Mouse (Mus musculus): Measurements from ENCODE around the gene Cachd1. TPM values are rescaled to one million over a fixed set of nuclear protein-coding genes. Genes with fewer than 3 reads are reported as not detected.

Cachd1 gene
- polyA plus RNA-seq, 1 experiment, result 7.9 TPM

- no peak overlapping the region for H3K4me3 ChIP-seq (replicated peaks)
- H3K27me3 ChIP-seq (ENCODE audit: control insufficient read depth), result peaks cover 46% of the 10 kb centered on the region
Observed at GRCm38 (mm10) chr4:100780911-100781310, 4.4 kb downstream of the Cachd1 start.

DNA sequence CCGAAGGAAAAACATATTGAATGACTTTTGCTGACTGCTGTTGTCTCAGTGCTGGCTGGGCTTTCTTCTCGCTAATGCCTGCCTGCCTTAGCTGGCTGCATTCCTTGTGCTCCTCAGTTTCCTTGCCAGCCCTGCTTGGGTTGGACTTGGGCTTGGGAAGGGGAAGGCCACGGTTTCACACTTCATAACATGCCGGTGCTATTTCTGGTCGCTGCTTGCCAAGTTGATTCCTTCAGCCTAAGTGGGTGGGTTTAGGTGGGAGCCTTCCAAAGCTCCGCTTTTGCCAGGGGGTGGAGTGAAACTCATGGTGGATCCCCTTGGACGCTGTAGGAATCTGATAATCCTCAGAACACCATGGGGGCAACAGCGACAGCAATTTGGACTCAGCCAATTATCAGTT, 5.9 kb downstream of the Cachd1 start:
- H3K4me3 ChIP-seq (replicated peaks), result no peak overlapping the region
- peaks cover 32% of the 10 kb centered on the region for H3K27me3 ChIP-seq (ENCODE audit: control insufficient read depth)
- no peaks in the 10 kb centered on the region; the same call in 1 of the 2 replicates for H3K9me3 ChIP-seq (ENCODE audit: control insufficient read depth, low read length)
- H3K36me3 ChIP-seq (ENCODE audit: control insufficient read depth), result no peaks in the 10 kb centered on the region
- no peaks in the 10 kb centered on the region for H3K4me1 ChIP-seq (ENCODE audit: control insufficient read depth)
- no peak for TF ChIP-seq GATA1 (IDR thresholded peaks at IDR 0.05; ENCODE audit: low read length)
- TF ChIP-seq TAL1 (IDR thresholded peaks at IDR 0.05; ENCODE audit: low read length), result no peak

More at GRCm38 (mm10) chr4:100780911-100781310, 4.4 kb downstream of the Cachd1 start:
- Histone ChIP-seq H3K9me3 (ENCODE audit: control insufficient read depth, low read length) (peaks cover 2% of the 10 kb centered on the region; the same call in 1 of the 2 replicates), H3K4me1 (ENCODE audit: control insufficient read depth) (no peaks in the 10 kb centered on the region), H3K36me3 (ENCODE audit: control insufficient read depth) (no peaks in the 10 kb centered on the region)
- TF ChIP-seq GATA1 (IDR thresholded peaks at IDR 0.05; ENCODE audit: low read length) (no peak), TAL1 (IDR thresholded peaks at IDR 0.05; ENCODE audit: low read length) (no peak)

DNA sequence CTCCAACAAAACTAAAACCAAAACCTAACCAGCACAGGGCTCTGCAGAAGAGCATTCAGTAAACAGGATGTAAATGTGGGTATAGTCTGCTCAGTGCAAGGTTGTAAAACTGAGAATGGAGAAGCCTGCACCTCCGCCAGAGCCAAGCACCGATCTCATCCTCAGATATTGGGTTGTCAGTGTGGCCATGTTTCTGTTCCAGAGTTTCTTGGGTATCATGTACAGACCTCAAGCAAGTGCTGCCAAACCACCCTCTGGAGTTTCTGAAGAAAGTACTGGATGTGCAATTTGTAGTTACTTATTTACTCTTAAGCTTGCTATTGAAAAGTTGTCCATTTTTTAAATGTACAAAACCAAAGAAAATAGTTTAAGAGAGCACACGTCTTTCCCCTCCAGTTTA, 6.4 kb downstream of the Cachd1 start:
- peaks cover 26% of the 10 kb centered on the region for H3K27me3 ChIP-seq (ENCODE audit: control insufficient read depth)
- no peak for TF ChIP-seq GATA1 (IDR thresholded peaks at IDR 0.05; ENCODE audit: low read length)
- TF ChIP-seq TAL1 (IDR thresholded peaks at IDR 0.05; ENCODE audit: low read length), result no peak
- H3K36me3 ChIP-seq (ENCODE audit: control insufficient read depth), result no peaks in the 10 kb centered on the region
- no peaks in the 10 kb centered on the region for H3K9me3 ChIP-seq (ENCODE audit: control insufficient read depth, low read length)
- H3K4me1 ChIP-seq (ENCODE audit: control insufficient read depth), result no peaks in the 10 kb centered on the region
- no peak overlapping the region for H3K4me3 ChIP-seq (replicated peaks)

- no peaks in the 10 kb centered on the region for H3K27me3 ChIP-seq (ENCODE audit: control insufficient read depth)
Observed at GRCm38 (mm10) chr4:100787201-100787600, 10.7 kb downstream of the Cachd1 start.

DNA sequence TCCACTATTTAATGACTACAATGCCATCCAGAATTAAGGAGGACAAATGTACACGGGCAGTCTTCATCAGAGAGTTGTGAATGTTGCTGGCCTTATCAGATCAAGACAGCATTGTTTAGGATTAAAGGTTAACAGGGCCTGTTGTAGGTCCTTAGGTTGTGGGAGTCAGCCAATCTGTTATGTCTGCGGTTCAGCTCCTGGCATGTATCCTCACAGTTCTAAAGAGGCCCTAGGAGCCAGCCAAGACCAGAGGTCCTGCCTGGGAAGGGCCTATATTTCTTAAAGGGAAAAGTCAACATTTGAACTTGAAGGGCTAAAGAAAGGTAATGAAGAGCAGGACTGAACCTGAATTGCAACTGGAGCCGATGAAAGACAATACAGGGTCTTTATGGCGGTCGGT, 13.7 kb downstream of the Cachd1 start:
- Histone ChIP-seq H3K9me3 (ENCODE audit: control insufficient read depth, low read length) (no peaks in the 10 kb centered on the region), H3K4me1 (ENCODE audit: control insufficient read depth) (no peaks in the 10 kb centered on the region), H3K36me3 (ENCODE audit: control insufficient read depth) (no peaks in the 10 kb centered on the region), H3K4me3 (replicated peaks) (no peak overlapping the region), H3K27me3 (ENCODE audit: control insufficient read depth) (no peaks in the 10 kb centered on the region)
- no peak for TF ChIP-seq GATA1 (IDR thresholded peaks at IDR 0.05; ENCODE audit: low read length)
- TF ChIP-seq TAL1 (IDR thresholded peaks at IDR 0.05; ENCODE audit: low read length), result no peak

More at GRCm38 (mm10) chr4:100787201-100787600, 10.7 kb downstream of the Cachd1 start:
- Histone ChIP-seq H3K9me3 (ENCODE audit: control insufficient read depth, low read length) (no peaks in the 10 kb centered on the region), H3K4me3 (replicated peaks) (no peak overlapping the region), H3K36me3 (ENCODE audit: control insufficient read depth) (no peaks in the 10 kb centered on the region), H3K4me1 (ENCODE audit: control insufficient read depth) (no peaks in the 10 kb centered on the region)
- no peak for TF ChIP-seq TAL1 (IDR thresholded peaks at IDR 0.05; ENCODE audit: low read length)
- TF ChIP-seq GATA1 (IDR thresholded peaks at IDR 0.05; ENCODE audit: low read length), result no peak

GRCm38 (mm10) chr4:100793147-100793546, 16.7 kb downstream of the Cachd1 start:
- Histone ChIP-seq H3K36me3 (ENCODE audit: control insufficient read depth) (no peaks in the 10 kb centered on the region), H3K27me3 (ENCODE audit: control insufficient read depth) (no peaks in the 10 kb centered on the region), H3K4me3 (replicated peaks) (no peak overlapping the region), H3K9me3 (ENCODE audit: control insufficient read depth, low read length) (no peaks in the 10 kb centered on the region), H3K4me1 (ENCODE audit: control insufficient read depth) (no peaks in the 10 kb centered on the region)
- TF ChIP-seq TAL1 (IDR thresholded peaks at IDR 0.05; ENCODE audit: low read length) (no peak), GATA1 (IDR thresholded peaks at IDR 0.05; ENCODE audit: low read length) (no peak)

GRCm38 (mm10) chr4:100795523-100795922, 19.0 kb downstream of the Cachd1 start:
- no peaks in the 10 kb centered on the region for H3K4me1 ChIP-seq (ENCODE audit: control insufficient read depth)
- no peaks in the 10 kb centered on the region for H3K36me3 ChIP-seq (ENCODE audit: control insufficient read depth)
- TF ChIP-seq GATA1 (IDR thresholded peaks at IDR 0.05; ENCODE audit: low read length), result no peak
- TF ChIP-seq TAL1 (IDR thresholded peaks at IDR 0.05; ENCODE audit: low read length), result no peak
- H3K27me3 ChIP-seq (ENCODE audit: control insufficient read depth), result no peaks in the 10 kb centered on the region
- H3K4me3 ChIP-seq (replicated peaks), result no peak overlapping the region
- no peaks in the 10 kb centered on the region for H3K9me3 ChIP-seq (ENCODE audit: control insufficient read depth, low read length)

DNA sequence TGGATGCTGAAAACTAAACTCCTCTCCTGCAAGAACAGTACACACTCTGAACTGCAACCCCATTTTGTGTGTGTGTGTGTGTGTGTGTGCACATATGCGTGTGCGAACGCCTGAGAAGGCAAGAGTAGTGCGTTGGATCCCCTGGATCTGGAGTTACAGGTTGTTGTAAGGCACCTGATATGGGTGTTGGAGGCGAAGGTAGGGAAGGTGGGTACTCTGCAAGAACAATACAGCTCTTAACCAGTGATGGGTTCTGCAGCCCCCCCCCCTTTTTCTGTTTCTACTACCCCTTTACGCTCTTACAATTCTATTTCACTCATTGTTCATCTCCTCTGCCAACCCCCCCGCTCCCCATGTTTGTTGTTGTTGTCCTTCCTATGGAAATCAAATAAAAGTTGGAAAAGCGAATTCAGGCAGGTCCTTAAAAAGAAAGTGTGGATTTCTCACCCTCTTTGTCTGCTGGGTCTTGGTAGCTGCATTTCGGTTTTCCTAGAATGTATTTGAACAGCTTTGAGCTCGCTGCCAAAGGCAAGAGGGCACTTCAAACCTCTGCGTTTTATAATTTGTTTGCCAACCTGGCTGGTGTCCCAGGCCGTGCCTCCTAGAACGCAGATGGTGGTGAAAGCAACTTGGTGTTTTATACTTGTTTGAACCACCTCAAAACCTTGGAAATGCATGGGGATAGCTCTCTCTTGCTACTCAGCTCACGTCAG, 24.4 kb downstream of the Cachd1 start:
- Histone ChIP-seq H3K27me3 (ENCODE audit: control insufficient read depth) (no peaks in the 10 kb centered on the region), H3K9me3 (ENCODE audit: control insufficient read depth, low read length) (no peaks in the 10 kb centered on the region), H3K4me3 (replicated peaks) (no peak overlapping the region), H3K36me3 (ENCODE audit: control insufficient read depth) (no peaks in the 10 kb centered on the region), H3K4me1 (ENCODE audit: control insufficient read depth) (no peaks in the 10 kb centered on the region)
- no peak for TF ChIP-seq GATA1 (IDR thresholded peaks at IDR 0.05; ENCODE audit: low read length)
- no peak for TF ChIP-seq TAL1 (IDR thresholded peaks at IDR 0.05; ENCODE audit: low read length)

DNA sequence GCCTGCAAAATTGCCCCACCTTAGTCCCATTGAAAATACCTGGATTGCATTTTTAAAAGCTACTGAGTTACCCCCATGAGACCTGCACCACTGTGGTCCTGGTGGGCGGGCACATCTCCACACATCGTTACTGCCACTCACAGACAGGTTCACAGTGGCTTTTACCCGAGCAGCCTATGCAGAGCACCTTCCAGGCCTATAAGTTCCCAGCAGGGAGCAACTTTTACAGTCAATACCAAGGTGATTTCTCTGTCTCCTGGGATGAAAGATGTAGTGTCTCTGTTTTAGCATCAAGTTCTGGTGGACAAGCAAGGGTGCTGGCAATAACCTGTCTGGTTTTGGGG, 24.9 kb downstream of the Cachd1 start:
- TF ChIP-seq GATA1 (IDR thresholded peaks at IDR 0.05; ENCODE audit: low read length) (no peak), TAL1 (IDR thresholded peaks at IDR 0.05; ENCODE audit: low read length) (no peak)
- Histone ChIP-seq H3K9me3 (ENCODE audit: control insufficient read depth, low read length) (no peaks in the 10 kb centered on the region), H3K27me3 (ENCODE audit: control insufficient read depth) (no peaks in the 10 kb centered on the region)

More for the DNA sequence above, 24.9 kb downstream of the Cachd1 start:
- H3K4me1 ChIP-seq (ENCODE audit: control insufficient read depth), result no peaks in the 10 kb centered on the region
- no peak overlapping the region for H3K4me3 ChIP-seq (replicated peaks)
- H3K36me3 ChIP-seq (ENCODE audit: control insufficient read depth), result no peaks in the 10 kb centered on the region

Data from erythroblast, embryonic 14.5 days (primary cell).